Mouse (Mus musculus) left cerebral cortex, adult 11 months (tissue): ENCODE results near the gene Gm8229.
"Not testable (repeated sequence)": the region's sequence is repeated elsewhere in the genome, so short reads cannot be mapped to it uniquely, and the experiment has no call there.

Experiments
- DNase-seq: peaks from one replicate; pipeline ENCODE4 v3.0.0; 2022; ENCODE audit warnings: low spot score

Gene Gm8229

GRCm38 (mm10) chr14:44365057-44365456 lies at the start of gene Gm8229:
Gm8229 (plus strand) TSS chr14:44365357.
- not testable (repeated sequence) for DNase-seq

GRCm38 (mm10) chr14:44338484-44338883 lies 26.7 kb upstream of the Gm8229 start, which contains the start of gene Gm5930:
Gm5930 (minus strand) TSS chr14:44338584.
- DNase-seq, result not testable (repeated sequence)

- not testable (repeated sequence) for DNase-seq
These were observed 3.7 kb upstream of the Gm8229 start for GRCm38 (mm10) chr14:44361416-44361815.

GRCm38 (mm10) chr14:44362301-44362700 lies 2.9 kb upstream of the Gm8229 start:
- peak; percentile 3 for DNase-seq

- DNase-seq, result not testable (repeated sequence)
These were observed 19.1 kb downstream of the Gm8229 start for GRCm38 (mm10) chr14:44384233-44384632.

GRCm38 (mm10) chr14:44410588-44410987 lies 45.4 kb downstream of the Gm8229 start, which contains the start of gene Gm3371:
Gm3371 (minus strand) TSS chr14:44410688.
- DNase-seq, result not testable (repeated sequence)
